Mouse (Mus musculus) urinary bladder, postnatal 10 days (tissue): Measurements from ENCODE around the gene Zbtb3.

Experiments
- DNase-seq: peaks from one replicate; pipeline ENCODE4 v3.0.0; 2022; ENCODE audit warnings: low spot score

Zbtb3 gene

DNA sequence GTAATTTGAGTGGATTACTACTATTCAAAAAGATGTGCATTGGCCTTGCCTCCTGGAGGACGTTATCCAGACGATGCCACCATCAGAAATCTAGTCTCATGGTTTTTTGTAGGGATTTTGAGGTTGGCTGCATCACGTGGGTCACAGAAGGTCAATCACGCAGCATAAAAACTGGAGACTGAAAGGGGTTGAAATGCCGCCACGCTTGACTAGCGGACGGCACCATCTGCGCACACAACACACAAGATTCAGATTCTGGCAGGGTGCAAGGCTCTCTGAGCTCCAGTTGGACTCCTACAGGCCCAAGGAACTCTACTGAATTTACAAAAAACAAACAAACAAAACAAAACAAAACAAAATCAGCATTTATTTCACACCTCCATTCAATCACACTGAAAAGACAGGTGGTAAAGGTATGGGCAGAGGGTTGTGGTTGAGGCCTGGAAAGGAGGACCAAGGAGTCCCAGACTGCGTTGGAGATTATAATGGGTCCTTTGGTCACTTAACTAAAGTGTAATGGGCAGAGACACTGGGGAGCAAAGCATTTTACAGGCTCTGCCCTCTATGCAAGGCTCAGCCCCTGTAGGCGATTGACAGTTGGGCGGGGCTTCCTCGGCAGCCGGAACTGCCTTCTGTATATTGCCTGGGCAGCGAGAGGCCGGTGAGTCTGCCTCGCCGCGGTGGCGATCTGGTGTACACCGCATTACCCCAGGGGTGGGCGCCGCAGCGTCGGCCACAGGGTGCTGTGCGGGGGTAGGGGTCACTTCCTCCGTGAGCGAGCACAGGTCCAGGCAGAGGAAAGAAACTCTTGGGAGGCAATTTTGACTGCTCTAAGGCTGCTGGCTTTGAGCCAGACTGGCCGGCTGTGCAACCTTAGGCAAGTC lies 37.8 kb downstream of the Zbtb3 start:
- DNase-seq: no peak

DNA sequence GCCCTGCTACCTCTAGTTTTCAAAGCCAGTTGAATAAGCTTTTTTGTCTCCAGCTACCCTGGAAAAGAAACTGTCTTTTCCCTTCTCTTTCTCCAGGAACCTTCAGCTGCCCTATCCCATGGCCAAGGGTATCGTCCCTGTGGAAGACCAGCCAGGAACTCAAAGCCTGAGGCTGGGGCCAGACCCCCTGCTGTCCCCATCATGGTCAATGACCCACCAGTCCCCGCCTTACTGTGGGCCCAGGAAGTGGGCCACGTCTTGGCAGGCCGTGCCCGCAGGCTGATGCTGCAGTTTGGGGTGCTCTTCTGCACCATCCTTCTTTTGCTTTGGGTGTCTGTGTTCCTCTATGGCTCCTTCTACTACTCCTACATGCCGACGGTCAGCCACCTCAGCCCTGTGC lies 38.7 kb downstream of the Zbtb3 start:
- no peak for DNase-seq

DNA sequence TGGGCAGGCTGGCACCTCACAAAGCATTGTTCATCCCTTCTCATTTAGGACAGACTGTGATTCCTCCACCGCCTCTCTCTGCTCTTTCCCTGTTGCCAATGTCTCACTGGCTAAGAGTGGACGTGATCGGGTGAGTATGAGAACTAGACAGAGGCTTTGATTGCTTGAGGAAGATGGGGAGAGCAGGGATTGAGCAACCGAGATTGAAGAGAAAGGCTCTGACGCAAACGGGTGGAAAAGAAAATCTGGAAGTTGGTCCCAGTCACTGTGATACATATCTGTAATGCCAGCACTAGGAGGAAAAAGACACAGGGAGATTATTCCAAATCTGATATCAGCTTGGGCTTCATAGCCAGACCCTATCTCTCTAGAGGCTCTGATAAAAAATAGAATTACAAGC lies 40.6 kb downstream of the Zbtb3 start:
- no peak for DNase-seq

DNA sequence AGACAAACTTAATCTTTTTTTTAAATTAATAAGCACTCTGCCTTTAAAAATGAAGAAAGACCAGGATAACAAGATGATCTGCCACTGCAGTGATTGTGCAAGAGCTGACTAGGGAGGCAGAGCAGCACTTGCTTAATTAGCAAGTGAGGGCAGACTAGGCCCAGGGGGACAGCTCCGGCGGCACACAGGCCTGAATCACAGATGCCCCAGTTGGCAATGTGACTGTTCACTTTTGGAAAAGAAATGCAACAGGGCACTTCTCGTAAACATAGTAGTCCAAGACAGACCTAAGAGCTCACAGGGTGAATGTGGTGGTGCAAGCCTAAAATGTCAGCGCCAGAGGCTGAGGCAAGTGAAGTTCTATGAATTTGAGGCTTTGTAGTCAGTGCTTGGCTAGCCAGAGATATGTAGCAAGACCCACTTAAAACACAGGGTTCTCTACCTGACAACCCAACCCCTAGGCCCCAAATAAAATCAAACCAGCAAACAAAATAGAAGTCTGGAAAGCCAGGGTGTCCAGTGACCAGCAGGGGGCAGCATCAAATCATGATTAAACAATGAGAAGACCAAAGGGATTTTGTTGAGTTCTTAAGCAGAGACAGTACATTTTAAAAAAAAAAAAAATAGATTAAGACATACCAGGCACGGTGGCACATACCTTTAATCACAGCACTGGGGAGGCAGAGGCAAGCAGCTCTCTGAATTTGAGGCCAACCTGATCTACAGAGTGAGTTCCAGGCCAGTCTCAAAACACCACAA lies 42.2 kb downstream of the Zbtb3 start:
- DNase-seq: peak; percentile 53

DNA sequence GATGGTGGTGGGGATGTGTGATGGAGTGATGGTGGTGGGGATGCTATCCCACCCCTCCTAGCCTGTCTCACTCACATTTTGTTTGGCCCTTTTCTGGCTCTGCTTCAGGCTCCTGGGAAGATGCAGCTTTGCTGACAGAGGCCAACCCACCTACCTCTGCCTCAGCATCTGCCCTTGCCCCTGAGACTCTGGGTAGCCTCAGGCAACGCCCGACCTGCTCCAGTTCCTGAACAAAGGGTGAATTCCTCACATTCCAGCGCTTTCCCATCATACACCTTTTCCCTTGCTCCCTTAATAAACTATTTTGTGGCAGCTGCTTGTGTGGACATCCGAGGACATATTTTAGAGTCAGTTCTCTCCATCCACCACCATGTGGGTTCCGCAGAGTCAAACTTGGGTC lies 46.0 kb downstream of the Zbtb3 start:
- DNase-seq: no peak

DNA sequence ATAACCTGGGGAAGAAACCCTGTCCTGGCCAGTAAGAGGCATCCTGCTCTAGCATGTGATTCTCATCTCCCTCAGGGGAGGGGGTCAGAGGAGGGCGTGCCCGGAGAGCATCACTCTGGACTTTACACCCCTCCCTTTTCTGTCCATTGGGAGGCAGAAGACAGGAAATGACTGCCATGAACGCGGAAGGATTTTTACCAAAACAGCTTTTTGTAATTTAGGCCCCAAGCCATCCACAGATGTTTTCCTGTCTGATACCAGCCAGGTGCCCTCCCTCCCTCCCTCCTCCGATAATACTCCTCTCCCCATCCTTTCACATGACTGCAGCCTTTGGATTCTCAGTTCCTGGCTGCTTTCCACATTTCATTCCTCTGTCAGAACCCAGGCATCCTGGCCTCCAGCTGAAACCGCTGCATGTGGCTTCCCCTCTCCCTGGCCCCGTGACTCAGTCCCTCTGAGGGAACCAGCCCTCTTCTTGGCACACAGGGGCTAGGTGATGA lies 48.1 kb downstream of the Zbtb3 start, which contains the start of gene Lrrn4cl:
Lrrn4cl (plus strand) TSS at position 367 of the 500 bp plus-strand sequence.
- DNase-seq: no peak

DNA sequence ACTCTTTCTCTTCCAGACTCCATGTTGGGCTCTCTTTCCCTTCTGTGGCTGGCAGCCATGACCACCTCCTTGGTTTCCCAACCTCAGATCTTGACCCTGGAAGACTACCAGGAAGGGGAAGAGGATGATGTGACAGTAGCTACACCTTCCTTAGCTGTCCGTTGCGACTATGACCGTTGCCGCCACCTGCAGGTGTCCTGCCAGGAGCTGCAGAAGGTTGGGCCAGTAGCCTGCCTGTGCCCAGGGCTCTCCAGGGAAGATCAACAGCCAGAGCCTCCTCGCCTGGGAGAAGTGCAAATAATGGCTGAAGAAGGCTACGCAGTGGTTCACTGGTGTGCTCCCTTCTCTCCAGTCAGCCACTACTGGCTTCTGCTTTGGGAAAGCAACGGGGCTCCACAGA lies 49.3 kb downstream of the Zbtb3 start:
- no peak for DNase-seq

DNA sequence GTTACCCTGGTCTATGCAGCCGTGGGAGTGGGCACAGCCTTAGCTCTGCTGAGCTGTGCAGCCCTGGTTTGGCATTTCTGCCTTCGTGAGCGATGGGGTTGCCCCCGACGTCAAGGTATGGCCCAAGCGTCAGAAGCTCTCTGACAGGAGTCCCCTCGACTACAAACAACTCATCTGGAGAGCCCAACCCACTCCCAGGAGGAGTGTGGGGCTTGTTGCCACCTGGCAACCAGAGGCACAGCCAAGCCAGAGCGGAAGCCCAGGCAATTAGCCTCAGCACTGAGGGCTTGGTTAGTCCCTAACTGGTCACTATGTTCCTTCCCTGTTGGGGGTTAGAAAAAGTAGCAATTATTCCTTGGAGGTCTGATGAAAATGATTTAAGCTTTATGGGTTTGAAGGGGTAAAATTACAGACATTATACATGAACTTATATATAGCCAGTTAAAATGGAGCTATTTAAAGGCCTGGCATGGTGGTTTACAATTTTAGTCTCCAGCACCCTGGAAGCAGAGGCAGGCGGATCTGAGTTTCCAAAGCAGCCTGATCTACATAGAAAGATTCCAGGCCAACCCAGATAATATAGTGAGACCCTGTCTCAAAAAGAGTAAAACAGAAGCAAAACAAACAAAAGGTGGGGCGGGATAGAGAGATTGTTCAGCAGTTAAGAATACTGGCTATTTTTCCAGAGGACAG lies 50.0 kb downstream of the Zbtb3 start:
- no peak for DNase-seq

DNA sequence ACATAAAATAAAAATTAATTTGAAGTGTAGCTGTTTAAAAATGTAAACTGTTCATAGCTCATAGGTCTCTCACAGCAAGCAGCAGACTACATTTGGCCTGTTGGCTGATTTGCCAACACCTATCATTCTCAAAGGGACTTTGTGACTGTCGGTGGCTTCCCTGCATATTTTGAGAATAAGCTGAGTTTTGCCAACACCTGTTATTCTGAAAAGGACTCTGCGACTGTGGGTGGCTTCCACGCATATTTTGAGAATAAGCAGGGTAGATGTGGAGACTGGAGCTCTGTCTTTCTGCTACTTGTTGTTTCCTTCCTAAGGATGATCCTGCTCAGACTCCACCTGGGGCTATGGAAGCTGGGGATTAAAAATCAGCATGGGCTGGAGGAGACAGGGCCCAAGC lies 50.8 kb downstream of the Zbtb3 start:
- no peak for DNase-seq
